Mouse (Mus musculus) stomach, embryonic 15.5 days (tissue): ENCODE results near the gene Ldb3. TPM values are rescaled to one million over a fixed set of nuclear protein-coding genes. Genes with fewer than 3 reads are reported as not detected.

Source experiments
- ATAC-seq: fragments of 200-750 bp; cut with Nextera tagmentation; 2 replicates; pipeline ENCODE4 v1.8.0; 2017; ENCODE audit warnings: low read depth, moderate number of reproducible peaks, moderate TSS enrichment; ENCODE audit not compliant: insufficient read depth, low FRiP score
- H3K27ac ChIP-seq: fragments of 300-500 bp; sonication (generic); 2 replicates; pipeline ENCODE4 v1.5.1; 2015; ENCODE audit warnings: mild to moderate bottlenecking, inconsistent platforms
- H3K27me3 ChIP-seq: fragments of 300-500 bp; sonication (generic); replicated peaks from 2 replicates; pipeline ENCODE4 v1.6.1; 2015; ENCODE audit warnings: inconsistent platforms
- H3K36me3 ChIP-seq: fragments of 300-500 bp; sonication (generic); 2 replicates; pipeline ENCODE4 v1.6.1; 2015; ENCODE audit warnings: inconsistent platforms
- H3K4me1 ChIP-seq: fragments of 300-500 bp; sonication (generic); 2 replicates; pipeline ENCODE4 v1.6.1; 2015; ENCODE audit warnings: inconsistent platforms
- H3K4me2 ChIP-seq: fragments of 300-500 bp; sonication (generic); 2 replicates; pipeline ENCODE4 v1.6.1; 2015; ENCODE audit warnings: mild to moderate bottlenecking, inconsistent platforms
- H3K4me3 ChIP-seq: fragments of 300-500 bp; sonication (generic); replicated peaks from 2 replicates; pipeline ENCODE4 v1.5.1; 2015; ENCODE audit warnings: inconsistent platforms
- H3K9ac ChIP-seq: fragments of 300-500 bp; sonication (generic); 2 replicates; pipeline ENCODE4 v1.6.1; 2015; ENCODE audit warnings: inconsistent platforms
- H3K9me3 ChIP-seq: fragments of 300-500 bp; sonication (generic); 2 replicates; pipeline ENCODE4 v1.6.1; 2016; ENCODE audit warnings: inconsistent platforms
- WGBS: fragments of 180-500 bp; shearing (Covaris S2); methylation state at CpG from one replicate; pipeline ENCODE4 v1.1.7; 2015; 5-methylcytosine and 5-hydroxymethylcytosine counted together
- polyA plus RNA-seq: library from polyadenylated mRNA; unstranded; fragments of >200 nt; fragmentation: Nextera tagmentation; extraction: Ambion mirVana; gene quantifications from 2 replicates; pipeline ENCODE4 v1.2.1, GENCODE M21; 2015

Gene Ldb3
- polyA plus RNA-seq, 1 experiment from 2014 or later, result 2.5 TPM

DNA sequence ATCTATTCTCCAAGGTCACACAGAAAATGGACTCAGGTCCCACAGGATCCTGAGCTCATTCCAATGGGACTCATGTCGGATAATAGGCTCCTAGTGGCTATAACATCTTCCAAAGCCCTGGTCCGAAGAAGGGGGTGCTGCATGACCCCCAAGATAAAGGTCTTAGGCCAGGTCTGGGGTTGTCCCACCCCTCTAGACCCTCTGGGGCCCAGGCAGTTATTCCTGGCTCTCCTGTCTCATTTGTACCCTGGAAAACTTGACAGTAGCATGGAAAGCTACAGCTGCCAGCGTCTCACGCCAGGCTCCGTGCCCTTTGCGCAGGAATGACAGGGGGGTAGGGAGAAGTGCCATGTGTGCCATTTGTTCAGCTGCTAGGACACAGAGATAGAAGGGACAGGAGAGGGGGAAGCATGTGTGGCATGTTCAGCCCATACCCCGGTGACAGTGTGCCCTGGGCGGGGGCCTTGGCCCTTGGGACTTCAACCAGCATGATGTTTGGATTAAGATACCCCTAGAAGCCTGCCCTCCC is 767 bp upstream of the Ldb3 start:
- H3K4me3 ChIP-seq, result no peak overlapping the region
- ATAC-seq, result no peak
- H3K4me1 ChIP-seq, result peaks cover 5% of the 10 kb centered on the region; the same call in 1 of the 2 replicates
- H3K36me3 ChIP-seq, result no peaks in the 10 kb centered on the region
- 86% methylated on average over 8 of the region's 8 CpGs for WGBS
- H3K27me3 ChIP-seq, result no peaks in the 10 kb centered on the region
- no peak overlapping the region for H3K9ac ChIP-seq
- H3K27ac ChIP-seq, result no peak overlapping the region
- no peak overlapping the region for H3K4me2 ChIP-seq
- no peaks in the 10 kb centered on the region for H3K9me3 ChIP-seq

DNA sequence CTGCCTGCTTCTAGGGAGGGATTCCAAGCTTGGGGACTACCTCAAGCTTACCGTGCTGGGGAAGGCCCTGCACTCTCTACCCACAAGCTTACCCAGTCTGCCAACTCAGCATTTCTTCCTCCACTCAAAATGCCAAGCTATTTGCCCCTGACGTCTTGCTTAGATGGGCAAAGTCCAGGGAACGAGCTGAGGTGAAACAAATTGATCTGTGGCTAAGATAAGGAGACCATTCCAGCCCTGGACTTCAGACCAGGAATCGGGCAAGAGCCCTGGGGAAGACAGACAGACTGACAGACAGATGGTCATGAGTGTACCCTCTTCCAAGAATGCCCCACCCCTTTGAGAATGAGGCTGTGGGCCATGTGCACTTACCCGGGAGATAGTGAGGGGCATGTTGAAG is 477 bp downstream of the Ldb3 start:
- H3K4me3 ChIP-seq, result no peak overlapping the region
- H3K36me3 ChIP-seq, result no peaks in the 10 kb centered on the region
- 60% methylated on average over 5 of the region's 5 CpGs for WGBS
- no peaks in the 10 kb centered on the region for H3K27me3 ChIP-seq
- no peaks in the 10 kb centered on the region for H3K9me3 ChIP-seq
- ATAC-seq, result no peak
- H3K4me2 ChIP-seq, result no peak overlapping the region
- no peak overlapping the region for H3K27ac ChIP-seq
- no peak overlapping the region for H3K9ac ChIP-seq
- peaks cover 5% of the 10 kb centered on the region; the same call in 1 of the 2 replicates for H3K4me1 ChIP-seq

GRCm38 (mm10) chr14:34586871-34587270 is 1.6 kb downstream of the Ldb3 start:
- H3K27ac ChIP-seq, result no peak overlapping the region
- H3K4me2 ChIP-seq, result no peak overlapping the region
- 82% methylated on average over 3 of the region's 3 CpGs for WGBS
- H3K27me3 ChIP-seq, result no peaks in the 10 kb centered on the region
- H3K36me3 ChIP-seq, result no peaks in the 10 kb centered on the region
- ATAC-seq, result no peak
- peaks cover 5% of the 10 kb centered on the region; the same call in 1 of the 2 replicates for H3K4me1 ChIP-seq
- H3K4me3 ChIP-seq, result no peak overlapping the region
- no peaks in the 10 kb centered on the region for H3K9me3 ChIP-seq
- no peak overlapping the region for H3K9ac ChIP-seq

GRCm38 (mm10) chr14:34585358-34586105 is 3.0 kb downstream of the Ldb3 start:
- Histone ChIP-seq H3K36me3 (no peaks in the 10 kb centered on the region), H3K4me3 (no peak overlapping the region), H3K9ac (no peak overlapping the region), H3K4me2 (no peak overlapping the region), H3K27me3 (no peaks in the 10 kb centered on the region), H3K4me1 (peaks cover 5% of the 10 kb centered on the region; the same call in 1 of the 2 replicates), H3K9me3 (no peaks in the 10 kb centered on the region), H3K27ac (no peak overlapping the region)
- 58% methylated on average over 9 of the region's 9 CpGs for WGBS
- ATAC-seq, result 0 out of 2 replicates have a peak, but pooled peaks have one; percentile 8

DNA sequence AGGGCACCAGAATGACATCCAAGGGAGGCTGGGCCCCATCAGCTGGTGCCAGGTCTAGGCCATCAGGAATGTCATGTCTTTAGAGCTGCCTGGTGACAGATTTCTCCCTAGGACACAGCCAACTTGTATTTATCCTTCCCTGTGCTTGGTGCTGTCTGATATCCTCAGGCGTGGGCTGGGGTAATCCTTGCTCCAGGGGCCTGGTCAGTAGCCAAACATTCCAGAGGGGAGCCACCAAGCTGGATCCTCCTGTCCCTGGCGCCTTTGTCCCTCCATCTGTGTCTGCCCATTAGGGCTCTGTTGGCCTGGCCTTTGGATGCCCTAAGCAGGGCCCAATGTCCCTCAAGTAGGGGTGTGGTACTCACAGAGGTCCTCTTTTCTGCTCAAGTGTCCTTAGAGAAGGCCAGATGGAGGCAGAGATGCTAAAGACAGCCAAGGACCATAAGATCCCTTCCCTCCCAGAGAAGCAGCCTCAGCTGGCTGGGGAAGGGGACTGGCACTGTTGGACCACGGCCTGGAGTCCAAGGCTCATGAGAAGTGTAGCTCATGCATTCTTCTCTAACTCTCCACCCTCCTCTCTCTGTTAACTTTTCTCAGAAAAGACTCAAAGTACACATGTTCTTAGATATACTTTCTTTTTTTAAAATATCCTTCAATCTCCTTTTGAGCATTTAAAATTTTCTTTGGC is 5.6 kb downstream of the Ldb3 start:
- Histone ChIP-seq H3K4me2 (no peak overlapping the region), H3K4me3 (no peak overlapping the region), H3K36me3 (no peaks in the 10 kb centered on the region), H3K27me3 (no peaks in the 10 kb centered on the region), H3K27ac (no peak overlapping the region), H3K9ac (no peak overlapping the region), H3K4me1 (peaks cover 5% of the 10 kb centered on the region; the same call in 1 of the 2 replicates), H3K9me3 (no peaks in the 10 kb centered on the region)
- WGBS, result 77% methylated on average over 3 of the region's 3 CpGs
- no peak for ATAC-seq

DNA sequence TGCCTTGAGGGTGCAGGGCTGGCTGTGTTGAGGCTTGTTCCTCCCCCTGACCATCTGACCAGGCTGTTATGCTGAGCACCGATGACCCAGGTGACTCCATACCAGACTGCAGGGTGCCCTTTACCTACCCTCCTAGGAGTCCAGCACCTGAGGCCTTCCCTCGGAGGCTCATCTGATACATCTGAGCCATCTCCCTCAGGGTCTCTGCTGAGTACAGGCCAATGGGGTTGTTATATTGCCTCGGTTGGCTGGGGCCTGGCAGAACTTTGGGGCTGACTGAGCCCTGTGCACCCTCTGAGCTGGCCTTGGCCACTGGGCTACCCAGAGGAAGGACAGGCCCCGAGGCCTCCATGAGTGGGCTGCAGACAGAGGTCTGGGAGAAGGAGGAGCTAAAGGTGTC is 11.6 kb downstream of the Ldb3 start:
- H3K4me2 ChIP-seq, result no peak overlapping the region
- 0 out of 2 replicates have a peak, but pooled peaks have one; percentile 12 for ATAC-seq
- no peak overlapping the region for H3K27ac ChIP-seq
- no peaks in the 10 kb centered on the region for H3K36me3 ChIP-seq
- H3K4me3 ChIP-seq, result no peak overlapping the region
- H3K4me1 ChIP-seq, result no peaks in the 10 kb centered on the region
- H3K9me3 ChIP-seq, result no peaks in the 10 kb centered on the region
- WGBS, result 78% methylated on average over 4 of the region's 4 CpGs
- H3K27me3 ChIP-seq, result no peaks in the 10 kb centered on the region
- H3K9ac ChIP-seq, result no peak overlapping the region

- no peak overlapping the region for H3K4me3 ChIP-seq
- no peaks in the 10 kb centered on the region for H3K4me1 ChIP-seq
- no peak overlapping the region for H3K4me2 ChIP-seq
- no peaks in the 10 kb centered on the region for H3K9me3 ChIP-seq
- no peak overlapping the region for H3K27ac ChIP-seq
- H3K36me3 ChIP-seq, result no peaks in the 10 kb centered on the region
- no peaks in the 10 kb centered on the region for H3K27me3 ChIP-seq
- no peak overlapping the region for H3K9ac ChIP-seq
- 63% methylated on average over 2 of the region's 2 CpGs for WGBS
- no peak for ATAC-seq
These were observed 14.4 kb downstream of the Ldb3 start for GRCm38 (mm10) chr14:34574068-34574467.

DNA sequence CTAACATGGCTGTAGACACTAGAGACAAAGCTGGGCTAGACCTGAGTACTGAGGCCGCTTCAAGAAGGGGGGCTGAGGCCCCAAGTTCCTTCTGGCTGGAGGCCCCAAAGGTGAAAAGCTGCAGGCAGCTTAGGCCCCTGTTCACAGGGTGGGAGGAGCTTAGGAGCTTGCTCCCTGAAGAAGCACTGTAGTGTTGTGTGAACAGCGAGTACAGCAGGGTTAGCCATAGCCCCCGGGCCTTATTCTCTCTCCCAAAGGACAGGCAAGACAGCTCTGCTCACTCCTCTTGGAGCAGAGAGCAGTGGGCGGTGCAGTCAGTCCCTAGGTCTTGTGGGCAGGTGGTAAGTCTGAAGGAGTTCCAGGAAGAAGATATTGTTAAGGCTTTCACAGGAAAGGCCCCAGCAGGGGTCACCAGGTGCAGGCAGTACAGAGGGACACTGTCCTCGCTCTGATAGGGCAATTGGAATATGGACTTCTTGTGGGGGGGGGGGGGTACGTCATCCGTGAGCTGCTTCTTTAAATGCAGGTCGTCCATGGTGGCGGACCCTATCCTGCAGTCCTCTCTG is 15.1 kb downstream of the Ldb3 start:
- no peak overlapping the region for H3K9ac ChIP-seq

GRCm38 (mm10) chr14:34571610-34572387 is 16.7 kb downstream of the Ldb3 start:
- no peak overlapping the region for H3K4me2 ChIP-seq
- no peaks in the 10 kb centered on the region for H3K4me1 ChIP-seq
- no peak overlapping the region for H3K9ac ChIP-seq
- H3K4me3 ChIP-seq, result no peak overlapping the region
- no peak overlapping the region for H3K27ac ChIP-seq
- H3K27me3 ChIP-seq, result no peaks in the 10 kb centered on the region
- WGBS, result 84% methylated on average over 17 of the region's 17 CpGs
- no peaks in the 10 kb centered on the region for H3K9me3 ChIP-seq
- ATAC-seq, result no peak
- H3K36me3 ChIP-seq, result no peaks in the 10 kb centered on the region

More for the DNA sequence above, 15.1 kb downstream of the Ldb3 start:
- Histone ChIP-seq H3K27ac (no peak overlapping the region), H3K9me3 (no peaks in the 10 kb centered on the region), H3K36me3 (no peaks in the 10 kb centered on the region), H3K4me3 (no peak overlapping the region), H3K27me3 (no peaks in the 10 kb centered on the region), H3K4me2 (no peak overlapping the region), H3K4me1 (no peaks in the 10 kb centered on the region)
- peak; percentile 19; the same call in 1 of the 2 replicates for ATAC-seq
- 69% methylated on average over 9 of the region's 9 CpGs for WGBS

GRCm38 (mm10) chr14:34570903-34571302 is 17.6 kb downstream of the Ldb3 start:
- no peak for ATAC-seq
- H3K4me3 ChIP-seq, result no peak overlapping the region
- no peak overlapping the region for H3K27ac ChIP-seq
- no peak overlapping the region for H3K9ac ChIP-seq
- 0 out of 2 replicates have a peak, but pooled peaks cover 6% of the 10 kb centered on the region for H3K4me1 ChIP-seq
- no peak overlapping the region for H3K4me2 ChIP-seq
- no peaks in the 10 kb centered on the region for H3K36me3 ChIP-seq
- H3K9me3 ChIP-seq, result no peaks in the 10 kb centered on the region
- no peaks in the 10 kb centered on the region for H3K27me3 ChIP-seq
- 76% methylated on average over 4 of the region's 4 CpGs for WGBS

- Histone ChIP-seq H3K27me3 (no peaks in the 10 kb centered on the region), H3K4me1 (peaks cover 11% of the 10 kb centered on the region; the same call in 1 of the 2 replicates), H3K4me2 (peak overlapping the region; percentile 48; the same call in 1 of the 2 replicates), H3K27ac (no peak overlapping the region), H3K9me3 (no peaks in the 10 kb centered on the region), H3K36me3 (no peaks in the 10 kb centered on the region), H3K4me3 (0 out of 2 replicates have a peak overlapping the region, but pooled peaks have one; percentile 22), H3K9ac (no peak overlapping the region)
- peak; percentile 52; the same call in 1 of the 2 replicates for ATAC-seq
- WGBS, result 0% methylated on average over 6 of the region's 6 CpGs
These were observed 18.2 kb downstream of the Ldb3 start for GRCm38 (mm10) chr14:34570294-34570693.
